Mouse (Mus musculus) embryonic facial prominence, embryonic 11.5 days (tissue): ENCODE measurements at regions not wholly inside any gene's neighbourhood (a gene's known extent, or its start where the extent isn't known, plus 50 kb on each side); places are given as distances from the start of the nearest gene placed in this dataset.

Experiments
- ATAC-seq: fragments of 200-750 bp; cut with Nextera tagmentation; replicated peaks from 2 replicates; pipeline ENCODE4 v1.8.0; 2017; ENCODE audit warnings: low read depth; ENCODE audit not compliant: insufficient number of reproducible peaks, low FRiP score, low TSS enrichment
- DNase-seq: peaks from one replicate; pipeline ENCODE4 v3.0.0-alpha.2; 2015; ENCODE audit warnings: low spot score
- H3K27ac ChIP-seq: fragments of 300-500 bp; sonication (generic); replicated peaks from 2 replicates; pipeline ENCODE4 v1.5.1; 2014; ENCODE audit warnings: mild to moderate bottlenecking, low read depth, low read length, control low read depth
- H3K27me3 ChIP-seq: fragments of 300-500 bp; sonication (generic); 2 replicates; pipeline ENCODE4 v1.6.1; 2014; ENCODE audit warnings: mild to moderate bottlenecking, low read length, moderate library complexity, mixed read lengths; ENCODE audit not compliant: control insufficient read depth, insufficient read depth
- H3K36me3 ChIP-seq: fragments of 300-500 bp; sonication (generic); replicated peaks from 2 replicates; pipeline ENCODE4 v1.6.1; 2014; ENCODE audit warnings: low read depth, mild to moderate bottlenecking, low read length, moderate library complexity, mixed read lengths; ENCODE audit not compliant: control insufficient read depth, insufficient read depth
- H3K4me1 ChIP-seq: fragments of 300-500 bp; sonication (generic); 2 replicates; pipeline ENCODE4 v1.6.1; 2014; ENCODE audit warnings: low read length, mixed read lengths; ENCODE audit not compliant: control insufficient read depth, insufficient read depth
- H3K4me2 ChIP-seq: fragments of 300-500 bp; sonication (generic); 2 replicates; pipeline ENCODE4 v1.6.1; 2014; ENCODE audit warnings: low read depth, mild to moderate bottlenecking, control low read depth, low read length, moderate library complexity
- H3K4me3 ChIP-seq: fragments of 300-500 bp; sonication (generic); 2 replicates; pipeline ENCODE4 v1.5.1; 2014; ENCODE audit warnings: low read depth, low read length, control low read depth
- H3K9ac ChIP-seq: fragments of 300-500 bp; sonication (generic); replicated peaks from 2 replicates; pipeline ENCODE4 v1.6.1; 2014; ENCODE audit warnings: mild to moderate bottlenecking, control low read depth, low read length
- H3K9me3 ChIP-seq: fragments of 300-500 bp; sonication (generic); replicated peaks from 2 replicates; pipeline ENCODE4 v1.6.1; 2016; ENCODE audit warnings: mild to moderate bottlenecking, low read length, inconsistent platforms, mixed read lengths; ENCODE audit not compliant: control insufficient read depth
- WGBS: fragments of 180-500 bp; shearing (Covaris S2); extraction: QIAGEN DNeasy Blood & Tissue Kit; methylation state at CpG from one replicate; pipeline ENCODE4 v1.1.7; 2014; 5-methylcytosine and 5-hydroxymethylcytosine counted together

- 26% methylated on average over 20 of the region's 20 CpGs for WGBS
- no peak overlapping the region for H3K4me3 ChIP-seq
Measured at GRCm38 (mm10) chr11:113046200-113047051, 264.4 kb downstream of the Sox9 start.

GRCm38 (mm10) chr11:113048158-113048557, 266.1 kb downstream of the Sox9 start:
- Histone ChIP-seq H3K4me2 (no peak overlapping the region), H3K36me3 (no peaks in the 10 kb centered on the region), H3K9ac (no peak overlapping the region), H3K9me3 (no peaks in the 10 kb centered on the region), H3K27me3 (no peaks in the 10 kb centered on the region), H3K4me3 (no peak overlapping the region), H3K27ac (no peak overlapping the region), H3K4me1 (peaks cover 7% of the 10 kb centered on the region; the same call in 1 of the 2 replicates)
- no peak for ATAC-seq
- DNase-seq: no peak
- 81% methylated on average over 7 of the region's 7 CpGs for WGBS

More at GRCm38 (mm10) chr11:113046200-113047051, 264.4 kb downstream of the Sox9 start:
- Histone ChIP-seq H3K27ac (no peak overlapping the region), H3K27me3 (no peaks in the 10 kb centered on the region), H3K9ac (no peak overlapping the region), H3K36me3 (no peaks in the 10 kb centered on the region), H3K4me1 (peaks cover 7% of the 10 kb centered on the region; the same call in 1 of the 2 replicates), H3K4me2 (no peak overlapping the region), H3K9me3 (no peaks in the 10 kb centered on the region)
- ATAC-seq (peak; percentile 46; the same call in 1 of the 2 replicates), DNase-seq (peak; percentile 79)

- no peak for DNase-seq
- Histone ChIP-seq H3K36me3 (no peaks in the 10 kb centered on the region), H3K9me3 (no peaks in the 10 kb centered on the region), H3K27ac (no peak overlapping the region), H3K4me2 (no peak overlapping the region), H3K27me3 (no peaks in the 10 kb centered on the region), H3K4me1 (peaks cover 7% of the 10 kb centered on the region; the same call in 1 of the 2 replicates), H3K4me3 (no peak overlapping the region), H3K9ac (no peak overlapping the region)
- WGBS: 59% methylated on average over 8 of the region's 8 CpGs
- no peak for ATAC-seq
Measured at GRCm38 (mm10) chr11:113049593-113049992, 267.6 kb downstream of the Sox9 start.

- no peaks in the 10 kb centered on the region for H3K36me3 ChIP-seq
- H3K4me2 ChIP-seq: no peak overlapping the region
- H3K4me3 ChIP-seq: no peak overlapping the region
- H3K9me3 ChIP-seq: no peaks in the 10 kb centered on the region
- DNase-seq (no peak), ATAC-seq (no peak)
- H3K4me1 ChIP-seq: peaks cover 5% of the 10 kb centered on the region
- WGBS: 97% methylated on average over 11 of the region's 11 CpGs
- H3K9ac ChIP-seq: no peak overlapping the region
- no peaks in the 10 kb centered on the region for H3K27me3 ChIP-seq
- H3K27ac ChIP-seq: no peak overlapping the region
Measured at GRCm38 (mm10) chr11:113052536-113052935, 270.5 kb downstream of the Sox9 start.

GRCm38 (mm10) chr11:113056042-113056632, 274.1 kb downstream of the Sox9 start:
- no peak overlapping the region; the same call in 1 of the 2 replicates for H3K27ac ChIP-seq
- H3K4me1 ChIP-seq: peaks cover 5% of the 10 kb centered on the region
- H3K4me2 ChIP-seq: no peak overlapping the region
- DNase-seq (no peak), ATAC-seq (0 out of 2 replicates have a peak, but pooled peaks have one; percentile 21)
- H3K27me3 ChIP-seq: no peaks in the 10 kb centered on the region
- no peaks in the 10 kb centered on the region for H3K36me3 ChIP-seq
- H3K9me3 ChIP-seq: no peaks in the 10 kb centered on the region
- WGBS: 67% methylated on average over 12 of the region's 12 CpGs
- no peak overlapping the region for H3K9ac ChIP-seq
- H3K4me3 ChIP-seq: no peak overlapping the region

GRCm38 (mm10) chr11:113056824-113057223, 274.8 kb downstream of the Sox9 start:
- no peak overlapping the region for H3K4me2 ChIP-seq
- H3K9me3 ChIP-seq: no peaks in the 10 kb centered on the region
- H3K27me3 ChIP-seq: no peaks in the 10 kb centered on the region
- no peak overlapping the region; the same call in 1 of the 2 replicates for H3K27ac ChIP-seq
- 23% methylated on average over 5 of the region's 5 CpGs for WGBS
- ATAC-seq (no peak), DNase-seq (peak; percentile 54)
- peaks cover 5% of the 10 kb centered on the region for H3K4me1 ChIP-seq
- H3K4me3 ChIP-seq: no peak overlapping the region
- H3K36me3 ChIP-seq: no peaks in the 10 kb centered on the region
- H3K9ac ChIP-seq: no peak overlapping the region

GRCm38 (mm10) chr11:113070365-113070764, 288.3 kb downstream of the Sox9 start:
- DNase-seq (no peak), ATAC-seq (no peak)
- H3K9ac ChIP-seq: no peak overlapping the region
- H3K27ac ChIP-seq: no peak overlapping the region
- H3K4me2 ChIP-seq: no peak overlapping the region
- 85% methylated on average over 4 of the region's 4 CpGs for WGBS
- H3K27me3 ChIP-seq: no peaks in the 10 kb centered on the region
- no peaks in the 10 kb centered on the region for H3K4me1 ChIP-seq
- H3K36me3 ChIP-seq: no peaks in the 10 kb centered on the region
- H3K4me3 ChIP-seq: no peak overlapping the region
- H3K9me3 ChIP-seq: no peaks in the 10 kb centered on the region

- DNase-seq: no peak
- 50% methylated on average over 10 of the region's 10 CpGs for WGBS
- Histone ChIP-seq H3K4me2 (no peak overlapping the region), H3K4me3 (no peak overlapping the region), H3K4me1 (no peaks in the 10 kb centered on the region), H3K27ac (no peak overlapping the region), H3K9ac (no peak overlapping the region), H3K9me3 (no peaks in the 10 kb centered on the region), H3K27me3 (no peaks in the 10 kb centered on the region), H3K36me3 (no peaks in the 10 kb centered on the region)
- ATAC-seq: no peak
Measured at GRCm38 (mm10) chr11:113071942-113072341, 289.9 kb downstream of the Sox9 start.
